Mouse (Mus musculus): ENCODE measurements around the gene Opa1. TPM values are rescaled to one million over a fixed set of nuclear protein-coding genes. Genes with fewer than 3 reads are reported as not detected.

The Opa1 gene
- polyA plus RNA-seq, 1 experiment from 2014 or later = 33.5 TPM

GRCm38 (mm10) chr16:29657650-29658548 lies 78.8 kb downstream of the Opa1 start:
- peak overlapping the region; percentile 26 for H3K4me3 ChIP-seq (replicated peaks)
- H3K9ac ChIP-seq = 0 out of 2 replicates have a peak overlapping the region, but pooled peaks have one; percentile 21

GRCm38 (mm10) chr16:29659101-29659810 lies 80.1 kb downstream of the Opa1 start:
- Histone ChIP-seq H3K4me1 (peaks cover 20% of the 10 kb centered on the region), H3K36me3 (no peaks in the 10 kb centered on the region), H3K27ac (no peak overlapping the region), H3K4me2 (no peak overlapping the region), H3K9ac (no peak overlapping the region), H3K4me3 (replicated peaks) (no peak overlapping the region), H3K9me3 (replicated peaks) (no peaks in the 10 kb centered on the region), H3K27me3 (peaks cover 8% of the 10 kb centered on the region; the same call in 1 of the 2 replicates)
- 82% methylated on average over 13 of the region's 13 CpGs for WGBS
- ATAC-seq (replicated peaks; ENCODE audit: low FRiP score) = no peak

More at GRCm38 (mm10) chr16:29657650-29658548, 78.8 kb downstream of the Opa1 start:
- 12% methylated on average over 18 of the region's 18 CpGs for WGBS
- Histone ChIP-seq H3K4me2 (peak overlapping the region; percentile 57), H3K36me3 (no peaks in the 10 kb centered on the region), H3K4me1 (peaks cover 20% of the 10 kb centered on the region), H3K27ac (peak overlapping the region; percentile 54), H3K27me3 (peaks cover 8% of the 10 kb centered on the region; the same call in 1 of the 2 replicates), H3K9me3 (replicated peaks) (no peaks in the 10 kb centered on the region)
- peak; percentile 70 for ATAC-seq (replicated peaks; ENCODE audit: low FRiP score)

- WGBS = 66% methylated on average over 6 of the region's 6 CpGs
- no peak overlapping the region for H3K4me3 ChIP-seq (replicated peaks)
- no peaks in the 10 kb centered on the region for H3K36me3 ChIP-seq
- ATAC-seq (replicated peaks; ENCODE audit: low FRiP score) = no peak
- H3K27me3 ChIP-seq = peaks cover 16% of the 10 kb centered on the region
- peaks cover 19% of the 10 kb centered on the region for H3K4me1 ChIP-seq
- no peaks in the 10 kb centered on the region for H3K9me3 ChIP-seq (replicated peaks)
- H3K27ac ChIP-seq = peak overlapping the region; percentile 68
- H3K9ac ChIP-seq = no peak overlapping the region
- H3K4me2 ChIP-seq = no peak overlapping the region
These were observed 84.1 kb downstream of the Opa1 start for GRCm38 (mm10) chr16:29663042-29663758.

- H3K4me2 ChIP-seq = no peak overlapping the region
- no peak for ATAC-seq (replicated peaks; ENCODE audit: low FRiP score)
- peaks cover 14% of the 10 kb centered on the region for H3K27me3 ChIP-seq
- no peak overlapping the region for H3K9ac ChIP-seq
- H3K4me3 ChIP-seq (replicated peaks) = no peak overlapping the region
- no peaks in the 10 kb centered on the region for H3K9me3 ChIP-seq (replicated peaks)
- peaks cover 18% of the 10 kb centered on the region for H3K4me1 ChIP-seq
- WGBS = 49% methylated on average over 4 of the region's 4 CpGs
- H3K36me3 ChIP-seq = no peaks in the 10 kb centered on the region
- no peak overlapping the region for H3K27ac ChIP-seq
These were observed 85.3 kb downstream of the Opa1 start for GRCm38 (mm10) chr16:29664392-29664791.

GRCm38 (mm10) chr16:29666991-29667701 lies 88.0 kb downstream of the Opa1 start:
- Histone ChIP-seq H3K9me3 (replicated peaks) (no peaks in the 10 kb centered on the region), H3K9ac (no peak overlapping the region), H3K4me2 (no peak overlapping the region), H3K36me3 (no peaks in the 10 kb centered on the region), H3K4me3 (replicated peaks) (no peak overlapping the region), H3K27ac (no peak overlapping the region), H3K4me1 (peaks cover 10% of the 10 kb centered on the region), H3K27me3 (peaks cover 12% of the 10 kb centered on the region)
- ATAC-seq (replicated peaks; ENCODE audit: low FRiP score) = no peak
- 32% methylated on average over 17 of the region's 17 CpGs for WGBS

- H3K4me1 ChIP-seq = peaks cover 9% of the 10 kb centered on the region
- ATAC-seq (replicated peaks; ENCODE audit: low FRiP score) = peak; percentile 69; the same call in 1 of the 2 replicates
These were observed 88.5 kb downstream of the Opa1 start for GRCm38 (mm10) chr16:29667702-29668061.

GRCm38 (mm10) chr16:29668451-29668850 lies 89.3 kb downstream of the Opa1 start:
- H3K9ac ChIP-seq = no peak overlapping the region
- 90% methylated on average over 12 of the region's 12 CpGs for WGBS
- H3K27me3 ChIP-seq = peaks cover 12% of the 10 kb centered on the region
- no peaks in the 10 kb centered on the region for H3K9me3 ChIP-seq (replicated peaks)
- H3K4me3 ChIP-seq (replicated peaks) = no peak overlapping the region
- no peak overlapping the region for H3K4me2 ChIP-seq
- no peak for ATAC-seq (replicated peaks; ENCODE audit: low FRiP score)
- no peak overlapping the region for H3K27ac ChIP-seq
- H3K4me1 ChIP-seq = peaks cover 9% of the 10 kb centered on the region
- no peaks in the 10 kb centered on the region for H3K36me3 ChIP-seq

More at GRCm38 (mm10) chr16:29667702-29668061, 88.5 kb downstream of the Opa1 start:
- no peak overlapping the region for H3K27ac ChIP-seq
- H3K4me3 ChIP-seq (replicated peaks) = no peak overlapping the region
- no peak overlapping the region for H3K9ac ChIP-seq
- no peaks in the 10 kb centered on the region for H3K36me3 ChIP-seq
- 43% methylated on average over 5 of the region's 5 CpGs for WGBS
- no peaks in the 10 kb centered on the region for H3K9me3 ChIP-seq (replicated peaks)
- H3K27me3 ChIP-seq = peaks cover 12% of the 10 kb centered on the region
- no peak overlapping the region for H3K4me2 ChIP-seq

- ATAC-seq (replicated peaks; ENCODE audit: low FRiP score) = no peak
- peaks cover 12% of the 10 kb centered on the region; the same call in 1 of the 2 replicates for H3K27me3 ChIP-seq
- no peaks in the 10 kb centered on the region for H3K9me3 ChIP-seq (replicated peaks)
- H3K9ac ChIP-seq = no peak overlapping the region
- 97% methylated on average over 3 of the region's 3 CpGs for WGBS
- peaks cover 9% of the 10 kb centered on the region for H3K4me1 ChIP-seq
- no peak overlapping the region for H3K27ac ChIP-seq
- H3K4me3 ChIP-seq (replicated peaks) = no peak overlapping the region
- no peak overlapping the region for H3K4me2 ChIP-seq
- no peaks in the 10 kb centered on the region for H3K36me3 ChIP-seq
These were observed 91.7 kb downstream of the Opa1 start for GRCm38 (mm10) chr16:29670806-29671205.

- Histone ChIP-seq H3K36me3 (no peaks in the 10 kb centered on the region), H3K4me2 (no peak overlapping the region), H3K27me3 (no peaks in the 10 kb centered on the region), H3K27ac (no peak overlapping the region), H3K9ac (no peak overlapping the region), H3K9me3 (replicated peaks) (no peaks in the 10 kb centered on the region), H3K4me3 (replicated peaks) (no peak overlapping the region), H3K4me1 (no peaks in the 10 kb centered on the region)
- ATAC-seq (replicated peaks; ENCODE audit: low FRiP score) = no peak
- WGBS = 94% methylated on average over 3 of the region's 3 CpGs
These were observed 94.1 kb downstream of the Opa1 start for GRCm38 (mm10) chr16:29673230-29673629.

- H3K27ac ChIP-seq = no peak overlapping the region
- 0 out of 2 replicates have a peak, but pooled peaks cover 4% of the 10 kb centered on the region for H3K27me3 ChIP-seq
- no peaks in the 10 kb centered on the region for H3K9me3 ChIP-seq (replicated peaks)
- 59% methylated on average over 5 of the region's 5 CpGs for WGBS
- H3K4me2 ChIP-seq = no peak overlapping the region
- H3K4me3 ChIP-seq (replicated peaks) = no peak overlapping the region
- H3K4me1 ChIP-seq = peaks cover 20% of the 10 kb centered on the region
- ATAC-seq (replicated peaks; ENCODE audit: low FRiP score) = 0 out of 2 replicates have a peak, but pooled peaks have one; percentile 24
- no peaks in the 10 kb centered on the region for H3K36me3 ChIP-seq
- no peak overlapping the region for H3K9ac ChIP-seq
These were observed 100.5 kb downstream of the Opa1 start for GRCm38 (mm10) chr16:29679607-29680006.

- H3K4me3 ChIP-seq (replicated peaks) = no peak overlapping the region
- H3K36me3 ChIP-seq = no peaks in the 10 kb centered on the region
- H3K27me3 ChIP-seq = 0 out of 2 replicates have a peak, but pooled peaks cover 6% of the 10 kb centered on the region
- H3K27ac ChIP-seq = no peak overlapping the region
- WGBS = 77% methylated on average over 18 of the region's 18 CpGs
- H3K4me1 ChIP-seq = peaks cover 20% of the 10 kb centered on the region
- H3K9me3 ChIP-seq (replicated peaks) = no peaks in the 10 kb centered on the region
- no peak overlapping the region for H3K9ac ChIP-seq
- ATAC-seq (replicated peaks; ENCODE audit: low FRiP score) = no peak
- H3K4me2 ChIP-seq = no peak overlapping the region
These were observed 101.5 kb downstream of the Opa1 start for GRCm38 (mm10) chr16:29680548-29681175.
